Mouse (Mus musculus): ENCODE measurements at regions not wholly inside any gene's neighbourhood (a gene's known extent, or its start where the extent isn't known, plus 50 kb on each side); places are given as distances from the start of the nearest gene placed in this dataset.

GRCm38 (mm10) chr3:149086086-149086485 lies 95.7 kb upstream of the Adgrl2 start:
- no peak for TF ChIP-seq CTCF (IDR thresholded peaks at IDR 0.05)
- no peak for TF ChIP-seq POLR2A (IDR thresholded peaks at IDR 0.05; ENCODE audit: insufficient read depth, low read depth, low read length)
